Mouse (Mus musculus): Measurements from ENCODE around the gene Sart3. TPM values are rescaled to one million over a fixed set of nuclear protein-coding genes. Genes with fewer than 3 reads are reported as not detected.

Gene Sart3
- polyA plus RNA-seq, 1 experiment from 2014 or later, result 57.6 TPM

DNA sequence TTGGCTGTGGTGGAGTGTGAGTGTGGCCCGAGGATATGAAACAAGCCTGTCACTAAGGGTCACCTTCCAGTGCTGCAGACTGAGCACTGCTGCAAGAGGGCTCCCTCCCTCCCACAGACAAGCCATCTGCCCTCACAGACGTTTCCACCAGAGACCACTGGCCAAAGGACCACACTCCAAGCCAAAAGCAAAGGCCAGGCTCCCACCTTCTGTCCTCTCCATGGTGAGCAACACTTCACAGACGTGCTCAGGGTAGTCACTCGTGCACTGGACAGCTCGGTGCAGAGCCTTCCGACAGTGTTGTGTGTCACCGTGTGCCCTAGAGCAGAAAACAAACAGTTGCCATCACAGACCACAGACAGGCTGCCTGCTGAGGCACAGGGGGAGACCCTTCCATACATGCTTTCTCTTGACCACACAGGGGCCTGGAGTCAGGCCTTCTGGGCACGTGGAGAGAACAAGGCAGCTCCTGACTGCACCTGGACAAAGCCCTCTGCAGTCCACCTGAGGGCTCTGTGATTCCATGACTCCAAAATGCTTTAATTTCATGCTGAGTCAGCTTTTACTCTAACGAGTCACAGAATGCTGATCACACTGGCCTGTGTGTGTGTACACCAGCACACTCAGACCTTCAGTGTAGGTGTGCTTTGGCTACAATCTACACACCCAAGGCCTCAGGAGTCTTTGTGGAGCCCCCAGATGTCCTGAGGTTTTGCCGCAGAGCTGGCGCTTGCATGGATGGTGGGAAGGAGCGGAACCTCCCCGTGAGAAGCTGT is 23.6 kb downstream of the Sart3 start:
- H3K27ac ChIP-seq (replicated peaks), result no peak overlapping the region
- H3K4me1 ChIP-seq, result no peaks in the 10 kb centered on the region
- peaks cover 98% of the 10 kb centered on the region for H3K36me3 ChIP-seq
- H3K4me3 ChIP-seq, result no peak overlapping the region
- H3K9ac ChIP-seq (replicated peaks), result no peak overlapping the region
- no peaks in the 10 kb centered on the region for H3K9me3 ChIP-seq
- ATAC-seq (replicated peaks), result no peak
- WGBS, result 93% methylated on average over 13 of the region's 13 CpGs
- H3K4me2 ChIP-seq (replicated peaks), result no peak overlapping the region
- no peaks in the 10 kb centered on the region for H3K27me3 ChIP-seq

DNA sequence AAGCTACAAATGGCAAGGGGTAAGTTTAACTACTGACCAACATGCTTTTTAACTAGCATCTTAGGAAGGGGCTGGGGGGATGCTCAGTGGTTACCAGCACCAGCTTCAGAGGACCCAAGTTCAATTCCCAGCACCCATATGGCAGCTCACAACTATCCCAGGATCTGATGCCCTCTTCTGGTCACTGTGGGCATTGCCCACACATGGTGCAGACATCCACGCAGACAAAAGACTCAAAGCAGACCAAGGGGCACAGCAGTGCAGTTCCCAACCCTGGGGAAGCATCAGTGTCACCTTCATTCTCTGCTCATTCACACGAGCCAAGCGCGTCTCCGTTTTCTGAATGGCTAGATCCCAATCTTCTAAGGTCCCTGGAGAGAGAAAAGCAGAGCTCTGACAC is 24.7 kb downstream of the Sart3 start:
- peaks cover 98% of the 10 kb centered on the region for H3K36me3 ChIP-seq
- no peak overlapping the region for H3K4me2 ChIP-seq (replicated peaks)
- WGBS, result 99% methylated on average over 5 of the region's 5 CpGs
- no peaks in the 10 kb centered on the region for H3K4me1 ChIP-seq
- no peak overlapping the region for H3K9ac ChIP-seq (replicated peaks)
- no peak for ATAC-seq (replicated peaks)
- H3K27ac ChIP-seq (replicated peaks), result no peak overlapping the region
- no peak overlapping the region for H3K4me3 ChIP-seq
- H3K9me3 ChIP-seq, result no peaks in the 10 kb centered on the region
- no peaks in the 10 kb centered on the region for H3K27me3 ChIP-seq

DNA sequence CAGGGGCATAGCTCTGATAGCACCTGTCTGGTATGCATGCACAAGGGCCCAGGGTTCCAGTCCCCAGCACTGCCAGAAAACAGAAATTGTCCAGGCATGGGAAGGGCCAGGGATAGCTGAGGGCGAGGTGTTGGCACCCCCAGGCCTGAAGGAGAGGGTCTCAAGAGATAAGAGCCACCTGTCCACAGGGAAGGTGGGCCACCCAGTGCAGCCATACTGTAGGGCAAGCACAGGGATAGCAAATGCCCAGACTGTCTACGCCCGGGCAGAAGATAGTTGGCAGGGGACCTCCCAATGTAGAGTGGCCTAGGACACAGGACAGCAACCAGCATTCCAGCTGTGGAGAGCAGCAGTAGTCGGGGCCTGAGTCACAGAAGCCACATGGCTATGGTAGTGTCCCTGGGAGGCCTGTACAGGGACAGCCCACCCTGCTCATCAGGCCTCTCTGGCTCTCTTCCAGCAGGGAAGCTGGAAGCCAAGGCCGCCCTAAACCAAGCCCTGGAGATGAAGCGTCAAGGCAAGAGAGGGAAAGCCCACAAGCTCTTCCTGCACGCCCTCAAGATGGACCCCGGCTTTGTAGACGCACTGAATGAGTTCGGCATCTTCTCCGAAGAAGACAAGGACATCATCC is 34.6 kb downstream of the Sart3 start:
- 91% methylated on average over 11 of the region's 11 CpGs for WGBS
- Histone ChIP-seq H3K36me3 (peaks cover 46% of the 10 kb centered on the region), H3K27ac (replicated peaks) (no peak overlapping the region), H3K4me1 (peaks cover 23% of the 10 kb centered on the region), H3K9me3 (no peaks in the 10 kb centered on the region), H3K9ac (replicated peaks) (no peak overlapping the region), H3K27me3 (no peaks in the 10 kb centered on the region), H3K4me2 (replicated peaks) (no peak overlapping the region), H3K4me3 (no peak overlapping the region)
- no peak for ATAC-seq (replicated peaks)

DNA sequence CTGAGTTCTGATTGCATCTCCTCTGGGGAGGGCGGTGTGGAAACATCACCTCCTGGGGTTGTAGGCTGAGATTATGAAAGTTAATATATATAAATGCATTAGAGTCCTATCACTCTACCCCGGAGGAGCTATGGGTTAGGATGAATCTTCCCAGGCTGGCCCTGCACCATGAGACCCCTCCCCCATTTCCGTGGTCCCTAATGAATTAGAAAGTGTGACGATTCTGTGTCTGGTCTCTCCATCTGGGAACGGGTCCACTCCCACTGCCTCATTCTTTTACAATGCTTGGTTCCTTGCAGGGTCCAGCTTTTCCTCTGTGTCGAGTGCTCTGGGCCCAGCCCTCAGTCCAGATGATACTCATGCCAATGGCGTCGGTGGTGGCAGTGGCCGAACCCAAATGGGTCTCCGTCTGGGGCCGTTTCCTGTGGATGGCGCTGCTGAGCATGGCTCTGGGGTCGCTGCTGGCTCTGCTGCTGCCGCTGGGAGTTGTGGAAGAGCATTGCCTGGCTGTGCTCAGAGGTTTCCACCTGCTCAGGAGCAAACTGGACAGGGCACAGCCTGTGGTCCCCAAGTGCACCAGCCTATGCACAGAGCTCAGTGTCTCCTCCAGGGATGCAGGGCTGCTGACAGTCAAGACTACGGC is 35.7 kb downstream of the Sart3 start:
- H3K4me1 ChIP-seq, result peaks cover 23% of the 10 kb centered on the region
- H3K27me3 ChIP-seq, result no peaks in the 10 kb centered on the region
- H3K36me3 ChIP-seq, result peaks cover 35% of the 10 kb centered on the region
- ATAC-seq (replicated peaks), result no peak
- peak overlapping the region; percentile 99; the same call in 1 of the 2 replicates for H3K27ac ChIP-seq (replicated peaks)
- peak overlapping the region; percentile 83 for H3K4me2 ChIP-seq (replicated peaks)
- WGBS, result 44% methylated on average over 15 of the region's 15 CpGs
- H3K9me3 ChIP-seq, result no peaks in the 10 kb centered on the region
- H3K4me3 ChIP-seq, result peak overlapping the region; percentile 87
- H3K9ac ChIP-seq (replicated peaks), result peak overlapping the region; percentile 65

DNA sequence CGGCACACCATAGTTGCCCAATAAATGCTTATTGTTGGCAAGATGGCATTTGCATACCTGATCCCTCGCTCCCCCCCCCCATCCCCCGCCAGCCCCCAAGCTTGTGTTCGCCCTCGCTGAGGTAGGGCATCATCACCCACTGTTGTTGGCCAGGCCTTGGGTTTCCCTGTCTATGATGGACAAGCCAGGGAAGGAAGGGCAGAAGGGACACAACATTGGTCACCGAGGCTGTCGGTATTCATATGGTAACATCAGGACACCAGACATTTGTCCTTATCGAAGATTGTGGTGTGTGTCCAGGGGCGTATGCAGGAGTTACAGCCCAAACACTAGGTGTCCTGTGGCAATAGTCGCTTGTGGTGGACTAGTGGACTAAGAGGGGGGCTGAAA is 36.2 kb downstream of the Sart3 start:
- ATAC-seq (replicated peaks), result no peak; the same call in none of the 2 replicates
- H3K9ac ChIP-seq (replicated peaks), result peak overlapping the region; percentile 65
- peak overlapping the region; percentile 99 for H3K27ac ChIP-seq (replicated peaks)
- peak overlapping the region; percentile 83 for H3K4me2 ChIP-seq (replicated peaks)
- peaks cover 23% of the 10 kb centered on the region for H3K4me1 ChIP-seq
- 7% methylated on average over 9 of the region's 10 CpGs for WGBS
- no peaks in the 10 kb centered on the region for H3K27me3 ChIP-seq
- H3K4me3 ChIP-seq, result peak overlapping the region; percentile 87
- H3K9me3 ChIP-seq, result no peaks in the 10 kb centered on the region
- peaks cover 30% of the 10 kb centered on the region for H3K36me3 ChIP-seq

DNA sequence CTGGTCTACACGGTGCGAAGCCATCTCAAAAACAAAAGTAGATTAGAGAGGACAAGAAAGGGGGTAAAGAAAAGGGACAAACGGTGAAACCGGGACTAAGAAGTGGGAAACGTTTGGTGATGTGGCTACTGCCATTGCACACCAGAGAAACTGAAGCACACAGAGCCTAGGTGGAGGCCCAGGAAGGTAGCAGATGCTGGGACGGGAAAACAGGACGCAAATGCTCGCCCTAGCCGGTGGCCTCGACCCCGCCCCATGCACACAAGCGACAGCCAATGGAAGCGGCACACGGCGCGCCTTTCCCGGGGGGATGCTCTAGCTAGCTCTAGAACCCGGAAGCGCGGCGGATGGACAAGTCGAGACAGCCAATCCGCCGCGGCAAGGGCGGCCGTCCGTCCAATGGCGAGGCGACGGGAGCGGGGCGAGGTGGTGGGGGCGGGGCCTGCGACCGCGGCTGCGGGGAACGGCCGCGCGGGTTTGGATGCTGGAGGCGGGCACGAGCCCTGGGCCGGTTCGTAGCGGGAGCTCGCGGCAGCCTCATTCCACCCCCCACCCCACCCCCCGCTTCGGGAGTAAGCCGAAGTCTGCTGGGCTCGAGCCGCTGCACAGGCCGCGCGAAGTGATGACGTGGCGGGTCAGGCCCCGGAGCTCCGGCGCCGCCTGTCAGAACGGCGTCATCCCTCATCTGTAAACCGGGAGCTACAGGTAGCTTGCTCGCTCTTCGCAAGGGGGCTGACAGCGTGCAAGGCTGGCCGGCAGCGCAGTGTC is 36.8 kb downstream of the Sart3 start, which contains the start of gene Ficd:
TSS of gene Ficd (plus strand) at position 459 of the 768 bp plus-strand sequence.
- Histone ChIP-seq H3K4me3 (peak within 1 kb of the TSS; percentile 87), H3K4me2 (replicated peaks) (peak within 1 kb of the TSS; percentile 83), H3K9me3 (no peaks in the 10 kb centered on the region), H3K27ac (replicated peaks) (peak within 1 kb of the TSS; percentile 99), H3K9ac (replicated peaks) (peak within 1 kb of the TSS; percentile 65), H3K27me3 (no peaks in the 10 kb centered on the region), H3K36me3 (peaks cover 24% of the 10 kb centered on the region), H3K4me1 (peaks cover 25% of the 10 kb centered on the region)
- ATAC-seq (replicated peaks), result peak; percentile 97
- under 1% methylated on average over 70 of the region's 71 CpGs for whole genome bisulfite sequencing

DNA sequence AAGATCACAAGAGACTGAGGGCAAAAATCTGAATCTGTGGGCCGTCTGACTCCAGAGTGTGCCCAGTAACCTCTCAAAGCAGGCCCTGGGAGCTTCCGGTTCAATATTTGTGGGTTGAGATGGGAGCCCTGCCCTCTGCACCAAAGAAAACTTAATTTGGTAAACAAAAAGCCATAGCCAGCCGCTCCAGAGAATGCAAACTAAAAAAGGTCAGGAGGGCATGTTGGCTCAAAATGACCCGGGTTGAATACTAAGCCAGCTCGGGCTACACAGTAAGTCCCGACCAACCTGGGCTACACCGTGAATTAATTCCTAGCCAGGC is 37.3 kb downstream of the Sart3 start:
- Histone ChIP-seq H3K9me3 (no peaks in the 10 kb centered on the region), H3K4me3 (peak overlapping the region; percentile 87), H3K27me3 (no peaks in the 10 kb centered on the region), H3K9ac (replicated peaks) (peak overlapping the region; percentile 65), H3K27ac (replicated peaks) (peak overlapping the region; percentile 99), H3K4me1 (peaks cover 25% of the 10 kb centered on the region), H3K36me3 (peaks cover 21% of the 10 kb centered on the region), H3K4me2 (replicated peaks) (peak overlapping the region; percentile 83)
- ATAC-seq (replicated peaks), result peak; percentile 42; the same call in 1 of the 2 replicates
- 35% methylated on average over 7 of the region's 7 CpGs for WGBS

DNA sequence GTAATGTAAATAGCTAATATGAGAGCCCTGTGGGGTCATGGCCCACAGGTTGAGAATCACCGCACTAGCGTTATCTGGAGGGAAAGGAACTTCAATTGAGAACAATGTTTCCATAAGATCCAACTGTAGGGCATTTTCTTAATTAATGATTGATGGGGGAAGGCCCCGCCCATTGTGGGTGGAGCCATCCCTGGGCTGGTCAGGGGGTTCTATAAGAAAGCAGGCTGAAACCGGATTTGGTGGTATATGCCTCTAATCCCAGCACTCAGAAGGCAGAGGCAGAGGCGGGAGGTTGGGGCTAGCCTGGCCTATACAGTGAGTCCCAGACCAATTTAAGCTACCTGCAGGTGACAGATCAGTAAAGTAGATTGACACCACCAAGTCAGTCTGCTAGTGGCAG is 37.9 kb downstream of the Sart3 start:
- ATAC-seq (replicated peaks), result no peak
- Histone ChIP-seq H3K4me2 (replicated peaks) (no peak overlapping the region), H3K27ac (replicated peaks) (no peak overlapping the region), H3K4me3 (no peak overlapping the region), H3K9me3 (no peaks in the 10 kb centered on the region), H3K36me3 (peaks cover 15% of the 10 kb centered on the region), H3K4me1 (peaks cover 25% of the 10 kb centered on the region), H3K9ac (replicated peaks) (no peak overlapping the region), H3K27me3 (no peaks in the 10 kb centered on the region)
- 64% methylated on average over 5 of the region's 5 CpGs for WGBS

DNA sequence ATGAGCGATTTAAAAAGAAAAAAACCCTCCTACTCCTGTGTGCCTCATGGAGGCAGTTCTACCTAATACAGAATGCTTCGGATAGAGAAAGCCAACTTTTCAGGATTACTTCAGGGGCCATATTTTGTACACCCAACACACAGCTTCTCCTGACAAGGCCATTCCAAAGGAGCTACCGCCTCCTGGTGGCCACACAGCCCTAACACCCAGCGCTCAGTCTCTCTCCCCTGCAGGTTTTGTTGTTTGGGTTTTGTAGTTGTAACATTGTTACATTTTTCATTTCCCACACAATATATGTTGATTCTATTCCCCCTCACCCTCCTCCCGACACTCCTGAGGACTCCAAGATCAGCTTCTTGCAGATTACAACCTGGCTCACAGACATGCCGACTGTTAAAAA is 40.1 kb downstream of the Sart3 start:
- no peak for ATAC-seq (replicated peaks)
- no peaks in the 10 kb centered on the region for H3K36me3 ChIP-seq
- no peaks in the 10 kb centered on the region for H3K9me3 ChIP-seq
- no peak overlapping the region for H3K27ac ChIP-seq (replicated peaks)
- peaks cover 22% of the 10 kb centered on the region for H3K4me1 ChIP-seq
- H3K4me2 ChIP-seq (replicated peaks), result no peak overlapping the region
- H3K4me3 ChIP-seq, result no peak overlapping the region
- H3K9ac ChIP-seq (replicated peaks), result no peak overlapping the region
- WGBS, result 26% methylated on average over 6 of the region's 6 CpGs
- no peaks in the 10 kb centered on the region for H3K27me3 ChIP-seq

DNA sequence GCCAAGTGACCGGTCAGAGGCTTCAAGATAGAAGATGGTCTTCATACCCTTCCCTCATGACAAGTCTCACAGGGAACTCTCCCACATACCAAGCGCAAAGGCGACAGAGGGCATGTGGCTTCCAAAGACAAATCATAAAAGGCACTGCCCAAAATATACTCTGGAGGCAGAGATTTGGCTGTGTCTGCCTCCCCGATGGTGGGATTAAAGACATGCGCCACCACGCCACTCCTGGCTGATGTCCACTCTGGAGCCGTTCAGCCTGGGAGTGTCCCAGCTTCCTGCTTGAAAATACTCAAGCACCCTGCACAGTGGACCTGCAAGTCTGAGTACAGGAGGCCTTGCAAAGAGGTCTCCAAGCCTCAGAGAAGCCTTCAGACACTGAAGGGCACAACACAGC is 41.1 kb downstream of the Sart3 start:
- no peak for ATAC-seq (replicated peaks)
- Histone ChIP-seq H3K9ac (replicated peaks) (no peak overlapping the region), H3K4me2 (replicated peaks) (no peak overlapping the region), H3K9me3 (no peaks in the 10 kb centered on the region), H3K27ac (replicated peaks) (0 out of 2 replicates have a peak overlapping the region, but pooled peaks have one; percentile 27), H3K4me1 (peaks cover 12% of the 10 kb centered on the region), H3K36me3 (no peaks in the 10 kb centered on the region), H3K4me3 (no peak overlapping the region), H3K27me3 (no peaks in the 10 kb centered on the region)
- WGBS, result 87% methylated on average over 7 of the region's 7 CpGs

DNA sequence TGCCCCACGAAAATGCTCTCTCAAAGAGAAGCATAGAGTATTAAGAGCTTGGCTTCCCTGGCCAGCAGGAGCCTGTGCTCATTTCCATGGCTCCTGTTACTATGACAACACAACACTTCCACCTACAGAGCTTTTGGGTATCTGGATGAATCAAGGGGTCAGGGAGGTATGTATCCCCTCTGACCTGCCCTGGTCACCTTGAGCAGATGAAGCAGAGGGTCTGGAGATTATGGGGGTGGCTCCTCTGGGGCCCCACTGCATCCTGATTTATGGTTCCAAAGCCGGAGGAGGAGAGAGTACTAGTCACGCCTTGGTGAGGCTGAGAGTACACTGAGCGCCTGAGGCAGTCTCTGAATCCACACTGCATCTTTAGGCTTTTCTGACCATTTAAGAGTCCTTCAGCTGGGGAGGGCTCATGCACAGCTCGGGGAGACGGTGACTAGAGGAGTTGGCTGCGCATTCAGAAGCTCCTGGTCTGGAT is 41.6 kb downstream of the Sart3 start:
- H3K36me3 ChIP-seq, result no peaks in the 10 kb centered on the region
- peaks cover 10% of the 10 kb centered on the region for H3K4me1 ChIP-seq
- WGBS, result 65% methylated on average over 7 of the region's 7 CpGs
- ATAC-seq (replicated peaks), result no peak
- no peak overlapping the region for H3K9ac ChIP-seq (replicated peaks)
- 0 out of 2 replicates have a peak overlapping the region, but pooled peaks have one; percentile 27 for H3K27ac ChIP-seq (replicated peaks)
- H3K27me3 ChIP-seq, result no peaks in the 10 kb centered on the region
- H3K9me3 ChIP-seq, result no peaks in the 10 kb centered on the region
- H3K4me3 ChIP-seq, result no peak overlapping the region
- no peak overlapping the region for H3K4me2 ChIP-seq (replicated peaks)
